Comparison of ENCODE assay signal across 7 mouse cellular contexts in the genomic region with DNA sequence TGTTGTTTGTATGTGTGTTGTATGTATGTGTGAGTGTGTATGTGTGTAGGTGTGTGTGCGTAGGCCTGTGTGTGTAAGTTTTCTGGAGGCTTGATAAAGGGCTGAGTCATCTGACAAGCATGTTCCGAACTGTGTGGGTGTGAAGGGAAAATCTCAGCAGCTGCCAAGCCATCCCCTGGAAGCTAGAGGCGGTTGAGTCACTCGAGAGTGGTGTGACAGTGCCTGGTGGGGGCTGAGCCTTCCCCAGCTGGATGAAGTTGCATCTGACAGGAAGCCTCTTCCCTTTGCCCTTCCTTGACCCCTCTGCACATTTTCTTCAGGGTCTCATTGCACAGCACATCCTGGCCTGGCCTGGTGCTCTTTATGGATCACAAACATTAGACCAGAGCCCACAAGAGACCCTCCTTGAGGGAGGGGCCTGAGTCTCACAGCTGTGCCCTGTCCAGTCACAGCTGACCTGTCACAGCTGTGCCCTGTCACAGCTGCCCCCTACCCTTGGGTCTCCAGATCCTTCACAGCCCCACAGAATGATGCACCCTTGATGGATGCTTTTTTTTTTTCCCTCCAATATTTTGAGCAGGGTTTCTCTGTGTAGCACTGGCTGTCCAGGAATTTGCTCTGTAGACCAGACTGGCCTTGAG. TPM values are rescaled to one million over a fixed set of nuclear protein-coding genes. Genes with fewer than 3 reads are reported as not detected.
DNase-seq lines count a peak whose midpoint lies in the region; ATAC-seq and TF ChIP-seq lines count a peak whose summit lies in the region.

No protein-coding gene starts in this region.

- peak overlapping the region; percentile 66 for H3K27ac ChIP-seq in gastrocnemius, adult 2 months
- H3K27ac ChIP-seq in lung, embryonic 15.5 days = peak overlapping the region; percentile 22; the same call in 1 of the 2 replicates

- peaks cover 3% of the 10 kb centered on the region; the same call in 1 of the 2 replicates for H3K9me3 ChIP-seq in lung, embryonic 15.5 days

- no peak overlapping the region for H3K9ac ChIP-seq in lung, embryonic 15.5 days

- WGBS in lung, embryonic 15.5 days = 28% methylated on average over 4 of the region's 4 CpGs

- TF ChIP-seq CTCF in gastrocnemius, adult 2 months (IDR thresholded peaks at IDR 0.05) = no peak

- peaks cover 47% of the 10 kb centered on the region for H3K36me3 ChIP-seq in lung, embryonic 15.5 days

- H3K27me3 ChIP-seq in lung, embryonic 15.5 days = no peaks in the 10 kb centered on the region

- 0 out of 2 replicates have a peak, but pooled peaks cover 3% of the 10 kb centered on the region for H3K4me1 ChIP-seq in lung, embryonic 15.5 days

- peak; percentile 98 for DNase-seq in 3T3-L1 (ENCODE audit: low read depth, low spot score)
- peak; percentile 71 for DNase-seq in CD4-positive helper T cell, adult 2 months (ENCODE audit: low read depth, low spot score)
- DNase-seq in gastrocnemius, adult 2 months = peak; percentile 80
- no peak for DNase-seq in retina, embryonic 14.5 days (ENCODE audit: low spot score)

- peak; percentile 70 for ATAC-seq in inflammation-experienced regulatory T-cells, adult 6 months
- peak; percentile 87 for ATAC-seq in lung, embryonic 15.5 days (ENCODE audit: borderline replicate concordance, extremely low read depth, low FRiP score, low TSS enrichment)
- ATAC-seq in megakaryocyte progenitor cell, adult 5-6 weeks (replicated peaks; ENCODE audit: poor library complexity) = no peak

- no peak overlapping the region for H3K4me3 ChIP-seq in gastrocnemius, adult 2 months
- H3K4me3 ChIP-seq in lung, embryonic 15.5 days = no peak overlapping the region

- intact Hi-C loops in gastrocnemius, adult 2 months (cut with DNase I) = no loop called here

- H3K4me2 ChIP-seq in lung, embryonic 15.5 days = no peak overlapping the region

RNA-seq across cellular contexts. Expression of gene Traf5, which starts 30.6 kb away (rescaled TPM):
- 1 to 10 TPM; 2.7 to 2.8 TPM for total RNA-seq in gastrocnemius, adult 2 months (2021)
- 10 to 100 TPM; 51.7 to 69.8 (median 67.4) TPM for polyA plus RNA-seq in inflammation-experienced regulatory T-cells, adult 6 months (2017; shearing (Covaris generic))
- polyA plus RNA-seq in lung, embryonic 15.5 days (2015; fragmentation: Nextera tagmentation; extraction: Ambion mirVana) = 22.0 and 22.4 TPM in 2 replicates
- 4.1 and 4.5 TPM in 2 replicates for total RNA-seq in megakaryocyte progenitor cell, adult 5-6 weeks (2015)
- total RNA-seq in megakaryocyte progenitor cell, adult 5-6 weeks (2017) = 2.7 and 2.8 TPM in 2 replicates
